Mouse (Mus musculus): ENCODE measurements around the gene Ptcd2.

Ptcd2 gene

GRCm38 (mm10) chr13:99306164-99306563, 38.3 kb downstream of the Ptcd2 start:
- no peak for DNase-seq (ENCODE audit: low read depth, low spot score)

DNA sequence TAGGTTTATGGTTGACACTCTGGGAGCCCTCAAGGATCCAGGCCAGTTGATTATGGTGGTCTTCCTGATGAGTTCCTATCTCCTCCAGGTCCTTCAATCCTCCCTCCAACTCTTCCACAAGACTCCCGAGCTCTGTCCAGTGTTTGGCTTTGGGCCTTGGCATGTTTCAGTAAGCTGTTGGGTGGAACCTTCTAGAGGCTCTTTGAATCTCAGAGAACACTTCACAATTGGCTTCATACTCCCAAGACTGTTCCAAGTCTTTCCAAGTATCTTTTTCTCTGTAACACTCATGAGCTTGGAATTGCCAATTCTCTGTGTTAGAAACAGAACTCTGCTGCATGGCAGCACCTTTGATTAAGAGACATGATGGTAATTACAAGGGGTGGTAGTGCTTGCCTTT, 39.3 kb downstream of the Ptcd2 start:
- DNase-seq (ENCODE audit: low read depth, low spot score), result no peak

- DNase-seq (ENCODE audit: low read depth, low spot score), result no peak
These were observed 40.1 kb downstream of the Ptcd2 start for GRCm38 (mm10) chr13:99304365-99304764.

- no peak for DNase-seq (ENCODE audit: low read depth, low spot score)
These were observed 40.7 kb downstream of the Ptcd2 start for GRCm38 (mm10) chr13:99303846-99304245.

DNA sequence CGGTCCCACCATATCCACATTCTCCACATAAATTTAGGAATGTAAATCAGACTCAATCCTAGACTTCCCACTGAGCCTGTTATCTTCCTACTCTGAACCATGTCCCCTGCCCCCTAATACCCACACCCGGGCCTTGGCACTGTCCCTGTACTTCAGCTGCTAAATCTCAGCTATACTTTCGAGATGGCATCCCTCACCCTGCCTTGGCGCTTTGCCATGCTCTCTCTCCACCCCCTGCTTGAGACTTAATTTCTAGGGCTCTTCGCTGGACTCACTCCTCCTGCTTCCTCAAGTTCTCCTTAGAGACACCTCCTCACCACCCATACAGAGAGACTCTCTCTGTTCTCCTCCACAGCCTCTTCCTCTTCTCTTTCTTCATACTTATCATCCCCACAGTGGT, 44.6 kb downstream of the Ptcd2 start:
- DNase-seq (ENCODE audit: low read depth, low spot score), result no peak

DNA sequence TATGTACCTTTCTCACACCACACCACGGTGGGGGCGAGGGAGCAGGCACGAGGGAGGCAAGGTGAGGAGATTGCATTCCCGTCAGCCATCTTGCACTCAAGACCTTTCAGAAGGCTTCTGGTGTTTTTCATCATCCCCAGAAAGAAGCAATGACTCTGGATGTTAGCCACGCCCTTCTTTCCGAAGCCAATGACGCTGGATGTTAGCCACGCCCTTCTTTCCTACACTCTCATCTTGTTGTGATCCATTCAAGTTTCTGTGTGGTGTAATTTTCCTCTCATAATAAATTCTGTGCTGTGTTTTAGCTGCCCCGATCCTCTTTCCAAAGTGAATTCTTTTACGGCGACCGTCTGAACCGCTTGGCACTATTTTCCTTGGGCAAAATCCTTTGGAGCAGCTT, 50.3 kb downstream of the Ptcd2 start:
- DNase-seq (ENCODE audit: low read depth, low spot score), result no peak

- DNase-seq (ENCODE audit: low read depth, low spot score), result no peak
These were observed 53.7 kb downstream of the Ptcd2 start for GRCm38 (mm10) chr13:99290766-99291165.

GRCm38 (mm10) chr13:99287786-99288185, 56.7 kb downstream of the Ptcd2 start:
- no peak for DNase-seq (ENCODE audit: low read depth, low spot score)

DNA sequence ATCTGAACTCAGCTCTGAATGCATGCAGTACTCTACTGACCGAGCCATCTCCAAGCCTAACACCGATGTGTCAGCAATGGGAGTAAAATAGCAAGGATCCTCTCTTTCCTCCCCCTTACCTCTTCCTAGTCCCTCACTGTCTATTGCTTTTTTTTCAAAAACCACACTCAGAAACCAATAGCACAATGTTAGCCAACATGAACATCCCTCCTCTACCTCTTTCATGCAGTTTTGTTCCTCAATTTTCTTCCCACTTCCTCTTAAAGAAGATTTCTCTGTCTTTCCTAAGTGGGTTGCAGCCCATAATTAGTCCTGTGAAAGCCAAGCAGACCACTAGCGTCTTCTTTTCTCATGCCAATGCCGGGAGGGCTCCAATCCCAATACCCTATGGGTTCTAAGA, 57.3 kb downstream of the Ptcd2 start:
- no peak for DNase-seq (ENCODE audit: low read depth, low spot score)

DNA sequence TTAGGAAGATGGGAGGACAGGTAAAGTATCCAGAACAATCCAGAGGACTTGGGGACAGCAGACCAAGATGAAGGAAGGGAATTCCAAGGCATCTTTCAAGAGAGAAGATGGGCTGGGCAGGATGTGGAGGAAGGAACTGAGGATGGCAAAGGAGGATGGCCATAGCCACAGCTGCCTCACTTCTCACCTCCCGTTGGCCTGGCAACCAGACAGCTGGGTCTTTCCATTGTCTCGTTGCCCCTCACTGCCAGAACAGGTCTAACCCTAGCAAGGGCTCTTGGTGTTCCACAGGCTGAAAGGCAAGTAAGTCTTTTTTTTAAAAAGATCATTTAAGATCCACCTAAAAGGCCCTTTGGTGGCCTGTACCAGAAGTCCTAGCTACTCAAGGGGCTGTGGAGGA, 59.3 kb downstream of the Ptcd2 start:
- DNase-seq (ENCODE audit: low read depth, low spot score), result no peak

DNA sequence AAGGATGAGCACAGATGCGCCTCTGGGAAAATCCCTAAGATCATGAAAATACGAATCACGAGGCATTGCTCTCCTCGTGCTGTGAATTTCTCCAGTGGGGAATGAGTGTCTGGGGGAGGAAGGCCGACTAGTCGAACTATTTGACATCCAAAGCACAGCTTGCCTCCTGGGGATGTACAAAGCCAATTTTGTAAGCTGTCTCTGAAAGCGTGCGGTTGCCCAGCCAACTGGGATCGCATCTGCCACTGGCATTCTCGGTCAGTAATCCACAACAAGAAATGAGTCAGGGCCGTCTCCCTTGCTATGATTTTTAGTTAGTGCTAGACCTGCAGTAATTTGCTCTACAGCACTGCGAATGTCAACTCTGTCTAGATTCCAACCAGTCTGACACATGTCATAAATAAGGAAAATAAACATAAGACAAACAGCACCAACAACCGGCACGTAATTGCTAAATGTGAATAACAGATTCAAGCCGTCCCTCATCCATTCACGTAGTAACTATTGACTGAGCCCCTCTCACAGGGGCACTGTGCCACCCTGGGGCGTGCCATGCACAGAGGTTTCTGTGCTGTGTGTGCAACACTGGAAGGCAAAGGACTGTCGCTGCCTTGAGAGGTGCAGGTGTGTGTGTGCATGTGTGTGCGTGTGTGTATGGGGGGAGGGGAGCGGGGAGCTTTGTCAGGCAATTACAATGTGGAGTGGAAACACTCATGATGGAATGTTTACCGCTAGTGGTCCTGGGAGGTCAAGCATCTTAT, 59.9 kb downstream of the Ptcd2 start:
- no peak for DNase-seq (ENCODE audit: low read depth, low spot score)

DNA sequence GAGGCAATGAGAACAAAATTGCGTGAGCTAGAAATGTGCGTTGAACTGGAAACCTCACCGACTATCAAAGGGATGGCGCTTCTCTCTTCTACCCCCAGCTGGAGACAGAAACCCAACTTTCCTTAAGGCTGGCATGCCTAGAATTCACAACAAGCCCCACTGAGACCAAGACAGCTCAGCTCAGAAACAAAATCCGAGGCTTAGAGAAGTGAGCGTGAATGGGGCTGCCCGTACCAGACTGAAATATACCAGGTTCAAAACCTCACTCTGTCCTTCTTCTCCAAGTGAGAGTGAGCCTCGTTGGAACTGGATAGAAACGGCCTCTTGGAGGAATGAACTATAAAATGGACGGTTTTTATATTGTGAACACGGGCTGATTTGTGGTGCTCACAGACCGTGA, 60.6 kb downstream of the Ptcd2 start:
- no peak for DNase-seq (ENCODE audit: low read depth, low spot score)

DNA sequence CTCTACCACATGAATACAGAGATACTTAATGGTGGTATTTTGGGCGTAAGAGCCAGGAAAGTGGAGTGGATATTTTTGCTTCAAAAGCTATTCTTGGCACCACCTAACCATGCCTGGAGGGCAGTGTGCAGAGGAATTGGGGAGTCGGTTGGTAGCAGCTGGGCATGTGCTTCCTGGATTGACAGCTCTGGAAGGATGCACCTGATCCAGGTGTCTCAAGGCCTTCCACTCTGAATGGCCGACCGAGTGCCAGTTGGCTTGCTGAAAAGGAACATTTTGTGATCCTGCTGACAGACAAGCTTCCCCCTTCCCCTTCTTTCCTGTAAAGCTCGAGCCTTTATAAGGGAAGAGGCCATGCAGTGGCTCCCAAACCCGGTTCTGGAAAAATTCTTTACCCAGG, 61.5 kb downstream of the Ptcd2 start:
- no peak for DNase-seq (ENCODE audit: low read depth, low spot score)

DNA sequence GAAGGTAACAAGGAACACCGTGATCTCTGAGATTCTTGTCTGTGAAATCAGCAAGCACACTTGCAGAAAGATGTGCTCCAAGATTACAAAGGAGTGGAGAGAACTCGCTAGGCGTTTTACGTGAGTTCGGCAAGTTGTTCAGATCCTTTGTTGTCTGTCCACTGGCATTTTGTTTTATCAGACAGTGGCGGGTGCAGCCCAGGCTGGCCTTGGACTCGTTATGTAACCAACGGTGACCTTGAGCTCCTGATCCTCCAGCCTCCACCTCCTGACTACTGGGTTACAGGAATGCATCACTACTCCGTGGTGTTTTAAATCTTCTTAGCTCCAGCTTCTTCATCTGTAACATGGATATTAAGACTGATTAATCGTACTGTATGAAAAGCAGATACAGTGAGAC, 65.2 kb downstream of the Ptcd2 start:
- no peak for DNase-seq (ENCODE audit: low read depth, low spot score)

DNA sequence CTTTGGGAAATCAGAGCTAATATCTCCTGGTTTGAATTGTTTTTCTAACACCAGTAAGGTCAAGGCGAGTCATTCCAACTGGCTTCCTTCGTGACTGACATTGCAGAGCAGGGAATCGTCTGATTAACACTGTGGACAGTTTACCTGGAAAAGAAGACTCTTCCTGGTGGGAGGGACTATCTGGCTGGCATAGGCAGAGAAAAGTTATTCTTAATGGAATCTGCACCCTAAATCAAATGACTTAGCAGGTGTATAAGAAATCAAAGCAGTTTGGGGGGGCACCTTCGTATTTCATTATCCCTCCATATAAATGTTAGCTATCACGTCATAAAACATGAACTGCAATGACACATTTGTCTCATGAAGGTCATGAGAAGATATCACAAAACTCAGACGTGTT, 66.0 kb downstream of the Ptcd2 start:
- no peak for DNase-seq (ENCODE audit: low read depth, low spot score)

DNA sequence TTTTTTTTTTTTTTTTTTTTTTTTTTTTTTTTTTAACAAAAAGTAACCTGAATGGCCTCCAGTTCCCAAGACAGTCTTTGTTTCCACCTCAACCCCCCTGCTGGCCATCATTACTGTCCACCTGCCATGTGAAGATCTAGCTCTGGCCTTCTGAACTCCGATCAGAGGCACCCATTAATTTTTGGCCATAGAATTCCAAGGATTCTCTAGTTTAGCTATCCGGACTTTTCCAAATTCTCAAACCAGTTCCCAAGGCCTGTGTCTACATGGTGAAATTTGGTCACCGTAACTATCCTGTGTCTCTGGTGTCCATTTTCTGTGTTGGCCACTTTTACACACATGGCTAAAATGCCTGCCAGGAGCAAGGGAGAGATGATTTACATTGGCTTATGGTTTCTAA, 67.0 kb downstream of the Ptcd2 start:
- no peak for DNase-seq (ENCODE audit: low read depth, low spot score)

DNA sequence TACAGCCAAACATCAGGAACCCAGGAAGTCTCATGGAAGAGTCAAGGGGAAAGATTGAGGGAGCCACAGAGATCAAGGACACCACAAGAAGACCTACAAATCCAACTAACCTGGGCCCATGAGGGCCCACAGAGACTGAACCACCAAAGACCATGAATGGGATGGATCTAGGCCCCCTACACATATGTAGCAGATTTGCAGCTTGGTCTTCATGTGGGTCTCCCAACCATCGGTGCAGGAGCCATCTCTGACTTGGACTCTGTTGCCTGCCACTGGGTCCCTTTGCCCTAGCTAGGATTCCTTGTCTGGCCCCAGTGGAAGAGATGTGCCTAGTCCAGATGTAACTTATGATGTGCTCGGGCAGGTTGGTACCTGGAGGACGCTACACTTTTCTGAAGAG, 72.5 kb downstream of the Ptcd2 start:
- DNase-seq (ENCODE audit: low read depth, low spot score), result no peak
